Mouse (Mus musculus): ENCODE data around the gene Adam23. TPM values are rescaled to one million over a fixed set of nuclear protein-coding genes. Genes with fewer than 3 reads are reported as not detected.

Gene Adam23
- total and polyA plus RNA-seq, 2 experiments: 2.8 to 25.0 TPM

DNA sequence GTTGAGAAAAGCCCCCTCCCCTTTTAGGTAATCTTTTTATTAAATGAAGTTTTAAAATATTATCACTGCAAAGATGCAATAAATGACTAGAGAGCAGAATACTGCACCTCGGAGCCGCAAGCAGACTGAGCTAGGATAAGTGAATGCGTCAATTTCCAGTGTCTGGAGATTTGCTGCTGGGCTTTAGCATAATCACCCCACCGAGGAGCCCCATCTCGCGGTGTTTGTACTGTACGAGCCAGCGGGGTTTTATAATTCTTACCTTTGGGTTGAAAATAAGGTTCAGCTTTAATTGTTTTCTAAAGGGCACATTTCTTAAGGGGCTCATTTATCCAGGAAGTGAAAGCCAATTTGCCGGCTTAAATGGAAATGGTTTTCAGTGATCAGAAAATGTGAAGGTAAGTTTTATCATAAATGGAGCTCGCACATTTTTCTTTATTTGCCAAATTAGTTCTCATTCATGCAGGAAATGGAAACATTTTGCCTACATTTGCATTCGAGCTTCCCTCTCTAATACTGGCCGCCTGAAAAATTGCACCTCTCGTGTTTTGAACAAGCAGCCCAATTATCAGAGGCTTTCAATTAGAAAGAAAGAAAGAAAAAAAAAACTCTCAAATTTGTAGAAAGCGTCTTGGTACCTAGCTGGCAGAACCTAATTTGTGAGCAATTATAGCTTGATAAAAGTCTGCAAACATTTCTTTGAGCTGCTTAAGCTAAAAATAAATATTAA, 94.4 kb downstream of the Adam23 start:
- 81% methylated on average over 14 of the region's 14 CpGs for WGBS

GRCm38 (mm10) chr1:63544122-63544521, 98.4 kb downstream of the Adam23 start:
- no peaks in the 10 kb centered on the region for H3K27me3 ChIP-seq (ENCODE audit: control insufficient read depth, insufficient read depth, low read length)
- WGBS: 93% methylated on average over 2 of the region's 2 CpGs
- H3K27ac ChIP-seq (replicated peaks; ENCODE audit: insufficient read depth, low read depth, low read length): no peak overlapping the region

More for the DNA sequence above, 94.4 kb downstream of the Adam23 start:
- TF ChIP-seq POLR2A (IDR thresholded peaks at IDR 0.05; ENCODE audit: extremely low read depth, insufficient read depth, low read length) (no peak), CTCF (IDR thresholded peaks at IDR 0.05; ENCODE audit: low read depth, low read length) (no peak)
- Histone ChIP-seq H3K4me3 (ENCODE audit: insufficient read depth, low read depth, low read length) (no peak overlapping the region), H3K9ac (ENCODE audit: low read depth, low read length) (no peak overlapping the region), H3K27me3 (ENCODE audit: control insufficient read depth, insufficient read depth, low read length) (no peaks in the 10 kb centered on the region), H3K36me3 (ENCODE audit: control insufficient read depth, insufficient read depth, low read length) (no peaks in the 10 kb centered on the region), H3K4me1 (ENCODE audit: control insufficient read depth, insufficient read depth, low read length) (no peaks in the 10 kb centered on the region), H3K27ac (replicated peaks; ENCODE audit: insufficient read depth, low read depth, low read length) (no peak overlapping the region), H3K79me2 (ENCODE audit: control insufficient read depth, insufficient read depth, low read length) (no peaks in the 10 kb centered on the region)
- DNase-seq (ENCODE audit: extremely low read depth, low read depth, low spot score): no peak

DNA sequence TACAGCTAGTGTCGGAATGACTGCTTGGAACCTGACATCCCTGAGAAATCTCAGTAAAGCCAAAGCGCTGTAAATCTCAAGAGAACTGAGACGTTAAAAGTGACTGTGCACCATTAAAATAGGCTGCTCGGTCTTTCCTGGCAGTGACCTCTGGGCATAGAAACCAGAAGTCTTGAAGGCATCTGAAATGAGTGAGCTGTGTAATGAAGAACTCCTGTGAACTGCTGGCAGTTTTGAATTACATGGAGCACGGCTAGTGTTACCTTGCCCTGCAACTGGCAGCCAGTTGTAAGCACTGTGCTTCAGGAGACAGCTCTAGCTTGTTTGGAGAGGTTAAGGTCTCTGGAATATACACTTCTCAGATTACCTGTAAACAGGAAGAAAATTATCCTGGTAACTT, 107.3 kb downstream of the Adam23 start:
- no peak overlapping the region for H3K27ac ChIP-seq (replicated peaks; ENCODE audit: insufficient read depth, low read depth, low read length)
- no peak overlapping the region for H3K9ac ChIP-seq (ENCODE audit: low read depth, low read length)
- H3K4me1 ChIP-seq (ENCODE audit: control insufficient read depth, insufficient read depth, low read length): no peaks in the 10 kb centered on the region
- H3K27me3 ChIP-seq (ENCODE audit: control insufficient read depth, insufficient read depth, low read length): no peaks in the 10 kb centered on the region
- no peak for DNase-seq (ENCODE audit: extremely low read depth, low read depth, low spot score)
- TF ChIP-seq POLR2A (IDR thresholded peaks at IDR 0.05; ENCODE audit: extremely low read depth, insufficient read depth, low read length) (no peak), CTCF (IDR thresholded peaks at IDR 0.05; ENCODE audit: low read depth, low read length) (no peak)
- no peaks in the 10 kb centered on the region for H3K79me2 ChIP-seq (ENCODE audit: control insufficient read depth, insufficient read depth, low read length)
- H3K4me3 ChIP-seq (ENCODE audit: insufficient read depth, low read depth, low read length): no peak overlapping the region
- H3K36me3 ChIP-seq (ENCODE audit: control insufficient read depth, insufficient read depth, low read length): no peaks in the 10 kb centered on the region; the same call in 1 of the 2 replicates
- 75% methylated on average over 5 of the region's 5 CpGs for WGBS

More at GRCm38 (mm10) chr1:63544122-63544521, 98.4 kb downstream of the Adam23 start:
- H3K4me1 ChIP-seq (ENCODE audit: control insufficient read depth, insufficient read depth, low read length): no peaks in the 10 kb centered on the region
- H3K4me3 ChIP-seq (ENCODE audit: insufficient read depth, low read depth, low read length): no peak overlapping the region
- TF ChIP-seq CTCF (IDR thresholded peaks at IDR 0.05; ENCODE audit: low read depth, low read length) (no peak), POLR2A (IDR thresholded peaks at IDR 0.05; ENCODE audit: extremely low read depth, insufficient read depth, low read length) (no peak)
- DNase-seq (ENCODE audit: extremely low read depth, low read depth, low spot score): no peak
- no peaks in the 10 kb centered on the region for H3K79me2 ChIP-seq (ENCODE audit: control insufficient read depth, insufficient read depth, low read length)
- no peaks in the 10 kb centered on the region for H3K36me3 ChIP-seq (ENCODE audit: control insufficient read depth, insufficient read depth, low read length)
- no peak overlapping the region for H3K9ac ChIP-seq (ENCODE audit: low read depth, low read length)

DNA sequence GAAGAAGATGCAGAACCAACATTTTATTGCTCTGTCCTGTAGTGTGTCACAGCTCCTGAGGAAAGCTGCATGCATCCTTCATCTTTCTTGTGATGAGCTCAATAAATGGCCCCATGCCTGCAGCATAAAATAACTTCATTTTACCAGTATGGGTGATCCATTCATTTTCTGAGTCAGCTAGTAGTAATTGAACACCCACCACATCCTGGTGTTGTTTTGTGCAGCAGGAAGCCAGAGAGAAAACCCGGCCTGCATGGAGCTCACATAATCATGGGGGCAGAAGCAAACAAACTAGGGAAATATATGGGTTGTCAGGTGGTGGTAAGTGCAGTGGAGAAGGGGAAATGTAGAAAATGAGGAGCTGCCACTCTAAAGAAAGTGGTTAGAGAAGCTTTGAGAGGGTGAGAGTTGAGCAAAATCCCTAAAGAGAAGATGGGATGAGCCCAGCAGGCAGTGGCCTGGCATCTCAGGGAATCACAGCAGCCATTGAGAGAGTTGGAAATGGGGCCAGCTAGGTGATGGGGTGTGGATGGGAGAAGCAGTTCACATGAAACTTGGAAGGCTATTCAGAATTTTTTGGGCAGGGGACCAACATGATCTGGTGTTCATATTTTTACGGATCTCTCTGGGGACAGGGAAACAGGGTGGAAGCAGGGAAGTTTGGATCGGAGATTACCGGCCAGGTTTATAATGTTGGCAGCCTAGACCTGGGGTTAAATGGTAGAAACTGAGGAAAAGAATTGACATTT, 116.3 kb downstream of the Adam23 start:
- no peak for TF ChIP-seq CTCF (IDR thresholded peaks at IDR 0.05; ENCODE audit: low read depth, low read length)
- TF ChIP-seq POLR2A (IDR thresholded peaks at IDR 0.05; ENCODE audit: extremely low read depth, insufficient read depth, low read length): no peak
- no peak overlapping the region for H3K4me3 ChIP-seq (ENCODE audit: insufficient read depth, low read depth, low read length)
- no peak for DNase-seq (ENCODE audit: extremely low read depth, low read depth, low spot score)
- H3K79me2 ChIP-seq (ENCODE audit: control insufficient read depth, insufficient read depth, low read length): no peaks in the 10 kb centered on the region
- no peaks in the 10 kb centered on the region for H3K36me3 ChIP-seq (ENCODE audit: control insufficient read depth, insufficient read depth, low read length)
- H3K27me3 ChIP-seq (ENCODE audit: control insufficient read depth, insufficient read depth, low read length): no peaks in the 10 kb centered on the region
- 86% methylated on average over 4 of the region's 4 CpGs for WGBS
- no peak overlapping the region for H3K9ac ChIP-seq (ENCODE audit: low read depth, low read length)
- H3K4me1 ChIP-seq (ENCODE audit: control insufficient read depth, insufficient read depth, low read length): no peaks in the 10 kb centered on the region
- H3K27ac ChIP-seq (replicated peaks; ENCODE audit: insufficient read depth, low read depth, low read length): no peak overlapping the region

DNA sequence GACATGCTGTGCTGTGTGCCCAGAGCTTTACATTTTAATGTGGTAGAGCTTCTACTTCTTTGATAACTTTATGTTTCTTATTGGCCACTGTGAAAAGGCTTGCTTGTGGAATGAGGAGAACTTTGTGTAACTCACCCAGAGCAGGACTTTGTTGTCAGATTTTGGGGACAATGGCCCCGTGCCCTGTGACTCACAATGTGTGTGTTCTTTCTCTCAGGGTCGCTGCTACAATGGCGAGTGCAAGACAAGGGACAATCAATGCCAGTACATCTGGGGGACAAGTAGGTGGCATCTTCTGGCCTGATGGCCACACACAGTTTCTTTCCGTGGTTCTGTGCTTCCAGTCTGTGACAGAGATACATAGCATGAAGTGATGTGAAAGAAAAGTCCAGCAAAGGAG, 118.2 kb downstream of the Adam23 start:
- H3K27me3 ChIP-seq (ENCODE audit: control insufficient read depth, insufficient read depth, low read length): no peaks in the 10 kb centered on the region
- H3K9ac ChIP-seq (ENCODE audit: low read depth, low read length): no peak overlapping the region
- WGBS: 58% methylated on average over 4 of the region's 4 CpGs
- H3K4me1 ChIP-seq (ENCODE audit: control insufficient read depth, insufficient read depth, low read length): no peaks in the 10 kb centered on the region
- no peaks in the 10 kb centered on the region for H3K79me2 ChIP-seq (ENCODE audit: control insufficient read depth, insufficient read depth, low read length)
- no peak overlapping the region for H3K4me3 ChIP-seq (ENCODE audit: insufficient read depth, low read depth, low read length)
- no peaks in the 10 kb centered on the region for H3K36me3 ChIP-seq (ENCODE audit: control insufficient read depth, insufficient read depth, low read length)
- H3K27ac ChIP-seq (replicated peaks; ENCODE audit: insufficient read depth, low read depth, low read length): no peak overlapping the region
- no peak for DNase-seq (ENCODE audit: extremely low read depth, low read depth, low spot score)
- TF ChIP-seq POLR2A (IDR thresholded peaks at IDR 0.05; ENCODE audit: extremely low read depth, insufficient read depth, low read length) (no peak), CTCF (IDR thresholded peaks at IDR 0.05; ENCODE audit: low read depth, low read length) (no peak)

DNA sequence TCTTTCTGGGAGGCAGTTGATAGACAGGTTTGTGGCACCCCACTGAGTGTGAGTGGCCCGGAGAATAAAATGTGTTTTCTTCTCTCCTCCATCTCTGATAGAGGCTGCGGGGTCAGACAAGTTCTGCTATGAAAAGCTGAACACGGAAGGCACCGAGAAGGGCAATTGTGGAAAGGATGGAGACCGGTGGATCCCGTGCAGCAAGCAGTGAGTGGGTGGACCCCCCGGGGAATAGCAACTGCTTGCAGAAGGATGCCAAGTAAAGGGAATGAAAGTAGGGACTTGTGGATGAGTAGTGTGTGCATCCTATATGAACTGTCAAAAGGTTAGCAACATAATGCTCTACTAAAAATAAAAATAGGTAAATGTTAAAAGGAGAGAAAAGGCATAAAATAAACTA, 120.8 kb downstream of the Adam23 start:
- WGBS: 43% methylated on average over 7 of the region's 7 CpGs
- H3K9ac ChIP-seq (ENCODE audit: low read depth, low read length): no peak overlapping the region
- no peak overlapping the region for H3K27ac ChIP-seq (replicated peaks; ENCODE audit: insufficient read depth, low read depth, low read length)
- H3K4me1 ChIP-seq (ENCODE audit: control insufficient read depth, insufficient read depth, low read length): no peaks in the 10 kb centered on the region
- no peaks in the 10 kb centered on the region for H3K27me3 ChIP-seq (ENCODE audit: control insufficient read depth, insufficient read depth, low read length)
- no peak overlapping the region for H3K4me3 ChIP-seq (ENCODE audit: insufficient read depth, low read depth, low read length)
- H3K79me2 ChIP-seq (ENCODE audit: control insufficient read depth, insufficient read depth, low read length): no peaks in the 10 kb centered on the region
- H3K36me3 ChIP-seq (ENCODE audit: control insufficient read depth, insufficient read depth, low read length): no peaks in the 10 kb centered on the region
- TF ChIP-seq POLR2A (IDR thresholded peaks at IDR 0.05; ENCODE audit: extremely low read depth, insufficient read depth, low read length): no peak
- DNase-seq (ENCODE audit: extremely low read depth, low read depth, low spot score): no peak

Measured in liver, adult 2 months (tissue).